ENCODE assay signal across 7 mouse cellular contexts in genomic region chr3:105521178-105521631, GRCm38 (mm10).
DNase-seq lines count a peak whose midpoint lies in the region; ATAC-seq lines count a peak whose summit lies in the region.

No protein-coding gene starts in this region.

- intact Hi-C loops in heart, postnatal 36 days (cut with DNase I) = loop anchor here (2.0 kb wide), 1 partner anchor 18 kb away; no protein-coding TSS in a partner anchor
- intact Hi-C loops in left cerebral cortex, postnatal 4 days (cut with DNase I) = loop anchor here (10.0 kb wide), 1 partner anchor 66 kb away; the partner anchor contains the start of gene Kcnd3

- peak overlapping the region; percentile 53; the same call in 1 of the 2 replicates for H3K27ac ChIP-seq in forebrain, embryonic 12.5 days

- no peak overlapping the region for H3K9ac ChIP-seq in forebrain, embryonic 12.5 days

- no peaks in the 10 kb centered on the region for H3K9me3 ChIP-seq in forebrain, embryonic 12.5 days

- peak; percentile 27; the same call in 1 of the 2 replicates for ATAC-seq in forebrain, embryonic 12.5 days (ENCODE audit: low FRiP score)
- no peak for ATAC-seq in activated CD4-positive, CD25-positive, alpha-beta regulatory T cell, adult 4 months

- no peak overlapping the region for H3K4me3 ChIP-seq in forebrain, embryonic 12.5 days (replicated peaks)

- peak; percentile 20 for DNase-seq in retina, adult 2 months (ENCODE audit: low read depth, low spot score)
- DNase-seq in retina, embryonic 14.5 days (ENCODE audit: low spot score) = no peak
- peak; percentile 37 to 54 for DNase-seq in heart, postnatal 36 days
- DNase-seq in left cerebral cortex, postnatal 4 days = peak; percentile 79
- peak; percentile 40 for DNase-seq in skeletal muscle tissue, adult 2 months (ENCODE audit: low read depth, low spot score)

- 78% methylated on average over 12 of the region's 12 CpGs for WGBS in forebrain, embryonic 12.5 days

- no peaks in the 10 kb centered on the region for H3K27me3 ChIP-seq in forebrain, embryonic 12.5 days

- no peaks in the 10 kb centered on the region for H3K36me3 ChIP-seq in forebrain, embryonic 12.5 days (replicated peaks)

- H3K4me1 ChIP-seq in forebrain, embryonic 12.5 days = 0 out of 2 replicates have a peak, but pooled peaks cover 2% of the 10 kb centered on the region

- no peak overlapping the region for H3K4me2 ChIP-seq in forebrain, embryonic 12.5 days
